Mouse (Mus musculus): ENCODE measurements around the gene Heatr5a.

The Heatr5a gene

DNA sequence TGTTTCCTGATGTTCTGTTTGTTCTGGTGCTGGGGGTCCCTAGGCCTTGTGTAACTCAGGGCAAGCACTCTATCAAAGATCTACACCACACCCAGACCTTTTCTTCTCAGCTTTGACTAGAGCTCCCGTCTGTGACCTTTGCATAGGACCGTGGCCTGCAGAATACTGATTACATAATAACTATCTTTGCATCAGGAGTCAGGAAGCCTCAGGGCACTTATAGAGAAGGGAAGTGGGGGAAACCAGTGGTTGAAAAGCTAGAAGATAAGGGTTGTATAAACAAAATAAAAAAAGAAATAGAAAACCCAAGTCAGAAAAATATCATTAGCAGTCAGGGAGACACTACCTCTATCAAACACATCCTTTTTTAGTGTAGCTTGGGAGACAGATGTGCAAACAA lies 121.2 kb downstream of the Heatr5a start:
- DNase-seq (ENCODE audit: low spot score in 2 of 2), result no peak

DNA sequence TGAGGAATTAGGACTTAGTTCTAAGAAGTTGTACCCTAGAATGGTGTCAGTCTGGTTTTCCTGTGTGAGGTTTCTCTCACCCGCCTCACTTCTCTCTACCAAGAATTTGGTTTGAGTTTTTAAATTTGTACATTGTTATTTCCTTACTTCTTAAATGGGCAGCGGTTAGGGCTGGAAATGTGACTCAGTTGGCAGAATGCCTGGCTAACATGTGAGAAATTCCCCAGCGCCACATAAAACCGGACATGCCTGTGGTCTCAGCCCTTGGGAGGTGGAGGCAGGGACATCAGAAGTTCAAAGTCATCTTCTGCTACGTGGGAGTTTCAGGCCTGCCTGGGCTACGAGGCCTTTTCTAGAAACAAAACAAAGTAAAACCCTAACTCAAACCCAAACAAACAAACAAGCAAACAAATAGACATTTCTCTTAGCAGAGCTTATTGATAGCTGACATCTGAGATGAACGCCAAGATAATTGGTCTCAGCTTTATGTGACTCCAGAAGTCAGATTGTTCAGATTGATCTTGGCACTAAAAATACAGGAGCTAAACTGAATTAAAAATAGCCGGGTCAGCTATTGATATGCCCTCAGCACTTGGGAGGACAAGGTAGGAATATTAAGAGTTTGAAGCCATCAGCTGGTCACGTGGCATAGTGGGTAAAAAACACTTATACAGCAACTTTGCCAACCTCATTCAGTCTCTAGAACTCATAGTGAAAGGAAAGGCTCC lies 123.0 kb downstream of the Heatr5a start:
- no peak for DNase-seq (ENCODE audit: low spot score in 2 of 2)

DNA sequence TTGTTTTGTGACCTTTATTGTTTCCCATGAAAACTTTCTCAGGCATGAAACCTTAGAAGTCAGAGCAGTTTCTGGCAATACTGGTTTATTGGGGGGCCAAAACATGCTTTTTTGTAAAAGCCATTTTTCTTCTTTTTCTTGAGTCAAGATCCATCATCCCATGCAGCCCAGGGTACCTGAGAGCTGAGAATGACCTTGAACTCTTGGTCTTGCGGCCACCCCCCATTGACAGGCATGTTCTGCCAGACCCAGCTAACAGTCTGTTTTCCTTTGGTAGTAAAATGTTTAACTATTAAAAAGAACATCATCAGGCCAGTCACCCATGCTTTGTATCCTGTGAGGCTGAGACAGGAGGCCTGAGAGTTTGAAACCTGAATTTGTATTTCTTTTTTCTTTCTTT lies 125.9 kb downstream of the Heatr5a start:
- DNase-seq (ENCODE audit: low spot score in 2 of 2), result no peak

DNA sequence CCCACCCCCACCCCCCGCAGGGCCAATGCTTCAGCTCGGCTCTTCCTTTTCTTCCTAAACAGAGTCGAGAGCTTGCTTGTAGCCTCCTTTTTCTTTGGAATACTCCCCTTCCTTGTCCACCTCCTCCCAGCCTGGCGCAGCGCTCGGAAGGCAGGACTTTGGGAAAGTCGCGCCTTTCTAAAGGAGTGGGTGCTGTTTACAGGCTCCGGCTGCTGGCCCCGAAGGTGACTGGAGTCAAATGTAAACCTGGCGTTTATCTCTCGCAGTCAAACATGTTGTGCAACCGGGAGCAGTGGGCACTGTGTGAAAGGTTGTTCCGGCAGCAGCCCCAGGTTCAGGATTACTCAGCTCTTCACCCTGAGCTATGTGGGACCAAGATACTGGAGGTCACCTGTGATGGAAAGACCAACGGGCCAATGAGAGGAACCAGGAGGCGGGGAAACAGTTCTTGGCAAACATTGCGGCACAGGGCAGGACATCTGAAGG lies 126.3 kb downstream of the Heatr5a start:
- DNase-seq (ENCODE audit: low spot score in 2 of 2), result peak; percentile 91 to 94

DNA sequence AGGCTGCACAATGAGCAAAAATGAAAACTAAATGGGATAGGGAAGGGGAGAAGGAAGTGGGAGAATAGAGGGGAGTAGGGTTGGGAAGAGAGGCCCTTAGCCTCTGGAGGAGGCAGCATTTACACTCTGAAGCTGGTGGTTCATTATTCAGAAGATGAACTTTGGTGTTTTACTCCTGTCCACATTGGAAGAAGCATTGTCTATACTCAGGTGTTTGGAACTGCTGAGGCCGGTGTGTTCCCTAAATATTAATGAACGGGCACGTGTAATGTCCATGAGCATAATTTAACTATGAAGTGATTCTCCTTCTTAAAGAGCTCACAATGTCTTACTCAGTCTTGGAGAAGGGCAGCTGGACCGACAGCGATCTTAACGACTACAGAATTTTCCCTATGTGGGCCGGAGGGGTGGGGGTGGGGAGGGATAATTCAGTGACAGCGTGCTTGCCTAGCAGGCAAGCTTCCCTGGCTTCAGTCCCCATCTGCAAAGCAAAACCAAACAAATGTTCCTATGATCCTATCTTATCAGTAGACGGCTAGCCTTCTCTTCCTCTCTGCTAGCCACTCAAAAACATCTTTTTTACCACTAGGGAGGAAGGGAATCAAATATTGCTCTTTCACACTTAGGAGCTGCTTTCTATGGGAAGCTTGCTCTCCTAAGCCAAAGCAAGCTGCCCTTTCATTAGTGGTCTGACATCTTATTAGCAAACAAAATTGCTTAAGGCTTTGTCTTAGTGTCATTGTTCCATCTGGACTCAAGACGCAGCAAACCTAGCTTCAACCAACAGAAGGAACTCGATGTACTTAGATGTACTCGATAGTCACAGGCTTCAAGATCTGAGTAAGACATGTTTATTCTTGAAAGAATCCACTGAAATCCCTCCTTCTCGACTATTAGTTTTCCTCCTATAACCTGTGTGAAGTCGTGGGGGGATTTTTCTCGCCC lies 127.3 kb downstream of the Heatr5a start:
- no peak for DNase-seq (ENCODE audit: low spot score in 2 of 2)

DNA sequence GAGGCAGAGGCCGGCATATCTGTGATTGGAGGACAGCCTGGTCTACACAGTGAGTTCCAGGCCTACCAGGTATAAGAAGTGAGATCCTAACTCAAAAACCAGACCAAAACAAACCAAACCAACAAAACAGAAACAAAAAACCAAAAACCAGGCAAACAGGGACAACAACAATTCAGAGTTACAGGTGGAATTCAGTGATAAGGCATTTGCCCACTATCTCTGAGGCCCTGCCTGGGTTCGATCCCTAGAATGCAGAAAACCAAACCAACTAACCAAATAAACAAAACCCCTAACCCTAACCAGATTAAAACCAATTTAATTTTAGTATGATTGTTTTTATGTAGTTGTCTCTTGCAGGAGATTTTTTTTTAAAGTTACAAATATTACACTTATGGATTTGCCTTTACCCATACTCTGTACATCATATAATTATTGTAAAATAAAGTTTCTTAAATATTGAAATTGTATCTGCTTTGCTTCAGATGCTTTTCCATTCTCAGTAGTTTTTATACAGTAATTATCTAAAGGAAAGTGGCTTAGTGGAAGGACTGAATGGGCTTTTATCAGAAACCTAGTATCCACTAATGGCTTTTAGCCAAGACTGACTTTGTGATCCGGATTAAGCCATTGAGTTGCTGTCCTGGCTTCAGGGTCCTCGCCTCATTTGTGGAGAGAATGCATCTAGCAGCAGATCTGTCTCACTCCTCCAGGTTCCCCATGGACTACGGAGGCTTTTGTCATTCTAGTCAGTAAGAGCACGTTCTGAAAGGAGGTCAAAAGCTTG lies 128.8 kb downstream of the Heatr5a start:
- DNase-seq (ENCODE audit: low spot score in 2 of 2), result no peak

DNA sequence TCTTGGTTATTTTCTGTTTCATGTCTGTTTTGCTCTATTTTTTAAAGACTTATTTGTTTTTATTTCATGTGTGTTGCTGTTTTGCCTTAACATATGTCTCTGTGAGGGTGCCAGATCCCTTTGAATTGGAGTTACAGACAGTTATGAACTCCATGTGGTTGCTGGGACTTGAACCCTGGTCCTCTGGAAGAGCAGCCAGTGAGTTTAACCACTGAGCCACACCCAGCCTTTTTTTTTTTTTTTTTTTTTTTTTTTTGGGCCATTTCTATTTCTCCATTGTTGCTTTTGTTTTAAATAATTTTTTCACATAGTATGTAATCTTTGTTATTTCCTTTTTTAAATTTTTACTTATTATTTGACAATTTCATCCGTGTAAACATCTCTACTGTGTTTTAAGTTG lies 131.3 kb downstream of the Heatr5a start:
- DNase-seq (ENCODE audit: low spot score in 2 of 2), result no peak

DNA sequence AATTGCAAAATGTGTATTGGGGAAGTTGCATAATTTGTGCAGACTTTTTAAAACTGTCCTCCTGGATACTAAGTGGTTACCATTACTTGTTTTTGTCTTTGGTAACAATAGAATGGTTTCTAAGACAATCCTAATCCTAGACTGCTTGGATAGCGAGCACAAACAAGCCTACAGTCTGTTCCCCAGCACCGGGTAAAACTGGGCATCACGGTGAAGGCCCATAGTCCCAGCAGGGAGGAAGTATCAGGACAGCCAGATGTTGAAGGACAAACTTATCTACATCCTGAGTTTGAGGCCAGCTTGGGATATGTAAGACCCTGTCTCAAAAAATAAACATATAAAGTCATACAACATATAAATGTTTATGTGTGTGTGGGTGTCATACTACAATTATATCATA lies 135.9 kb downstream of the Heatr5a start:
- DNase-seq (ENCODE audit: low spot score in 2 of 2), result no peak

DNA sequence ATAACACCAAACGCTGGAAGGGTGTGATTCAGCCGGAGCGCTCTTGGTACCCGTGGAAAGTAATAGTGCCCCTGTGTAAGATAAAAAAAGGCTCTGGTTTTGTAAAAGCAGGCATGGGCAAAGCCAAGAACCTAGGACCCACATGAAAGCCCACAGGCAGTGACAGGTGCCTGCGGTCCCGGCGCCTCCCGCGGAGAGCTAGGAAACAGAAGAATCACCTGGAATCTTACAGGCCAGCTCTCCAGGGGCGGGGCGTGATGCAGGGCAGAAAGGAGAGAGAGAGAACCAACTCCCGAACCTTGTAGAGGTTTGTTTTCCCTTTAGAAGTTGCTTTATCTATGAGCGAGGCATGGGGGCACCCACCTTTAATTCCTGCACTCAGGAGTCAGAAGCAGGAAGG lies 139.2 kb downstream of the Heatr5a start:
- DNase-seq (ENCODE audit: low spot score in 2 of 2), result no peak

DNA sequence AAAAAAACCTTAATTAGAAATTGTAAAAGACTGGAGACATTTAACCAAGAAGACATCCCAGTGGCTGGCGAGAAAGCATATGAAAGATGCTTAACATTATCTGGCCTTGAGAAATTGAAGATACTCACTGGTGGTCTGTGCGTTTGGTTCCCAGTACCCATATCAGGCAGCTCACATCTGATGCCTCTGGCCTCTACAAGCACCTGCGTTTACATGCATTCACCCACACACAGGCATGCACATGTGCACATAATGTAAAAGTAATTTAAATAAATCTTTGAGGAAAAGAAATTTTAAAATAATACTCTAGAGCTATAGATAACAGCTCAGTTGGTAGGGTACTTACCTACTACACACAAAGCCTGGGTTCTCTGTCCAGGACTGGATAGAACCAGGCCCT lies 139.8 kb downstream of the Heatr5a start:
- DNase-seq (ENCODE audit: low spot score in 2 of 2), result no peak

DNA sequence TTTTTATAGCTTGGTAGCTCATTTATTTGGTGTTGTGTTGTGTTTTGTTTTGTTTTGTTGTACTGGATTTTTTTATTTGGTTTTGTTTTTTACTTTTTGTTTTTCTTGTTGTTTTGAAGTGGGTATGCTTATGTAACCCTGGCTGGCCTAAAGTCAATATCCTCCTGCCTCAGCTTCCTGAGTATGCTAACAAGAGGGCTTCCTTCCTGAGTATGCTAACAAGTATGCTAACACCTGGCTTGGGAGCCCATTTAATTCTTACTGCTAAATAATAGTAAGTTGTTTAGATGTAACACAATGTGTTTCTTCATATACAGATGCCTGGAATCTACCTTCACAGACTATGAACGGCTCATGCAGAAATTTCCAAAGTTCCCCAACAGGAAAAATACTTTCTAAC lies 140.4 kb downstream of the Heatr5a start:
- no peak for DNase-seq (ENCODE audit: low spot score in 2 of 2)

DNA sequence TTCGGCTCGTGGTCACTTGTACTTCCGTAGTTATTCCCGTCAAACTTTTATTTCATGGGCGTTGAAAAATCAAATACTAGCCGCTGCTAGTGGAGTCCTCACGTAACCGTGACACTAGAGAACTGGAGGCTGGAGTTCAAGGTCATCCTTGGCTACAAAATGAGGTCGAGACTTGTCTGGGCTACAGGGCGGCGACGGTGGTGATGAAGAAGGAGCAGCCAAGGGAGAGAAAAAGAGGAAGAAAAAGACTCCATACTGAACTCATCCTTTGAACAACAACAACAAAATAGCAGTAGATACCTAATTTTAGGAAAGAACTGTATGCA lies 141.1 kb downstream of the Heatr5a start:
- DNase-seq (ENCODE audit: low spot score in 2 of 2), result no peak

DNA sequence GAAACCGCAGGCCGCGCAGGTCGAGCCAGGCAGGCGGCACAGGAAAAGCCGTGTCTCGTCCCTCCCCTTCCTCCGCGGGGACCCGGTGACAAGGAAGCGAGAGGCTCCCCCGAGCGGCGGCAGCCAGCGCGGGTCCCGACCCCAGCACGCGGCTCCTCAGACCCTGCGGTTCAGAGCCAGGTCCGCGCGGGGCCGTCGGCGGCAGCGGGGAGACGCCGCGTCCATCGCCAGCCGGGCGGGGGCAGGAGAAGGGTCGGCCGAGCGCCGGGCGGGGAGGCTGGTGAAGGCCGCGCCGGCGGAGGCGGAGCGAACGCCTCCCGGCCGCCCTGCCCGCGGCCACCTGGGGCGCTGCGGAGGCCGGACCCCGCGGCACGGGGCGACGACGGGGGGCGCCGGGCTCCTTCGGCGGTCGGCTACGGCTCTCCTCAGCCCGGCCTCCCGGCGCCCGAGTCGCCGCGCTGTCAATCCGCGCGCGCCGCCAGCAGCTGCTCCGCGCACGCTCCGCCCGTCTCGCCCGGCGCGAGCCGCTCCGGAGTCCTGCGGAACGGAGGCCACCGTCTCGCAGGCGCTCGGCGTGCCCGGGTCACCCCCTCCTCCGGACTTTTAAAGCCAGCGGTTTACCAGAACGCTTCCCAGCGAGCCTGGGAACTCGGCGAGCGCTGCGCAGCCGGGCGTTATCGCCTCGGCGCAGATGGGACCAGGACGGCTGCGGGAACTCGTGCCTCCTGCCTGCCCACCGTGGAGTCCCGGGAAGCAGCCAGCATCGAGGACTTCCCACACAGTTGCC lies 141.6 kb downstream of the Heatr5a start, which contains the start of gene Hectd1:
Hectd1 (minus strand) TSS at position 247 of the 787 bp plus-strand sequence.
- DNase-seq (ENCODE audit: low spot score in 2 of 2), result peak; percentile 83 to 84

DNA sequence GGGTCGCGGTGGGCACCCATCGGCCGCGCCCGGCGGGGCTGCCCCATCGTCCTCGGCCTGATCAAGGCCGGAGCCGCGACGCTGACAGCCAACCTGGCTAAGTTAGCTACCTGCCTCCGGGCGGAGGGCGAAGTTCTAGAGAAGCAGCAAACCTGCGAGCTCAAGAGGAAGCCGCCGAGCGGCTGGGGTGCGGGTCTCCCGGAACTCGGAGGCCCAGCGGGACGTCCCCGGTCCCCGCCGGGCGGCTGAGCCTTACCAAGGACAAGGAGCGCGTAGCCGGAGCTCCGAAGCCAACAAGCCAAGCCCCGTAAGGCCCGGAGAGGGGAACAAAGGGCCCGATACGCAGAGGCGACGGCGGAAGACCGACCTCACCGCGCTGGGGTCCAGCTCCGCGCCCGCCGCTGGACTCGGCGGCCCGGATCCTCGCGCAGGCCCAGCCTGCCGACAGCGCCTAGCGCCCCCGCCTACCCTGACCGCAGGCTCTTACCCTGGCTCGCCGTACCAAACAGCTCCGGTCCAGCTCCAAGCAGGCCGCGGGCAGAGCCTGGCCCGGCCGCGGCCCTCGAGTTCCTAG lies 142.3 kb downstream of the Heatr5a start:
- peak; percentile 80 for DNase-seq (ENCODE audit: low spot score in 2 of 2)

DNA sequence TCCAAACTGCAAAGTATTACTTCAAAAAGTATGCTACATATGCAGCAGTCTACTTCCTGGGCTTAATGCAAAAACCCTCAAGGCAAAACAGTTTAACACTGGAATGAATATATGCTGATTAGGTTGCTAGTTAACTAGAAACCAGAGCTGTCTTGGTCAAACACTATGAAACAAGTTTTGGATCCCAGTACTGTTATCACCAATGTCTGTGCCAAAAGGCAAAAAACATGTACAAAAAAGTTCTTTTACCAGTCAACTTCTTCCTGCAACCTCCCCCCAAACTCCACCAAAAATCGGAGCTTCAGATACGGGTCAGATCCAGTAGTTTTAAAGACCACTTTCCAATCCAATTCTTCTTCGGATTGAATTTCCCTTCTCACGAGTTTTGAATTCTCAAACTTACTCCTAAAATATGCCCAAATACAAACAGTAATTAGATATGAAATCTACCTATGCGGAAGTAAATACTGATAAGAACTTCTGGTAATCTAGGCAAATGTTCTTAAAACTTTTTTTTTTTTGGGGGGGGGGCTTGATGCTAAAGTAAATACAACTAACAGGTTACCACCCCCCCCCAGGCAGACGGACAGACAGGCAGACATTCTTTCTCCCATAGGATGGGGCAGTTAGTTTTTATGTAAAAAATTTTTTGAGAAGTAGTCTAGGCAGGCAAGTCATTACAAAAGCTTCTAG lies 143.0 kb downstream of the Heatr5a start:
- no peak for DNase-seq (ENCODE audit: low spot score in 2 of 2)

Measured in spleen, postnatal 36 days (tissue).